Mouse (Mus musculus): ENCODE results near the gene Ak7. TPM values are rescaled to one million over a fixed set of nuclear protein-coding genes. Genes with fewer than 3 reads are reported as not detected.

Gene Ak7
- polyA plus RNA-seq, 1 experiment from 2014 or later, result 2.5 TPM

GRCm38 (mm10) chr12:105733370-105734159 is 27.8 kb downstream of the Ak7 start:
- Histone ChIP-seq H3K9ac (no peak overlapping the region), H3K4me2 (replicated peaks) (no peak overlapping the region), H3K4me1 (0 out of 2 replicates have a peak, but pooled peaks cover 2% of the 10 kb centered on the region), H3K27ac (no peak overlapping the region), H3K4me3 (no peak overlapping the region), H3K9me3 (replicated peaks) (no peaks in the 10 kb centered on the region), H3K27me3 (no peaks in the 10 kb centered on the region), H3K36me3 (no peaks in the 10 kb centered on the region)
- no peak for ATAC-seq (ENCODE audit: low FRiP score)
- WGBS, result 73% methylated on average over 9 of the region's 9 CpGs

GRCm38 (mm10) chr12:105735226-105735888 is 29.6 kb downstream of the Ak7 start:
- Histone ChIP-seq H3K27ac (no peak overlapping the region), H3K4me2 (replicated peaks) (no peak overlapping the region), H3K4me1 (0 out of 2 replicates have a peak, but pooled peaks cover 2% of the 10 kb centered on the region), H3K36me3 (no peaks in the 10 kb centered on the region), H3K4me3 (no peak overlapping the region), H3K9ac (no peak overlapping the region), H3K27me3 (no peaks in the 10 kb centered on the region), H3K9me3 (replicated peaks) (no peaks in the 10 kb centered on the region)
- 74% methylated on average over 7 of the region's 7 CpGs for WGBS
- ATAC-seq (ENCODE audit: low FRiP score), result no peak

DNA sequence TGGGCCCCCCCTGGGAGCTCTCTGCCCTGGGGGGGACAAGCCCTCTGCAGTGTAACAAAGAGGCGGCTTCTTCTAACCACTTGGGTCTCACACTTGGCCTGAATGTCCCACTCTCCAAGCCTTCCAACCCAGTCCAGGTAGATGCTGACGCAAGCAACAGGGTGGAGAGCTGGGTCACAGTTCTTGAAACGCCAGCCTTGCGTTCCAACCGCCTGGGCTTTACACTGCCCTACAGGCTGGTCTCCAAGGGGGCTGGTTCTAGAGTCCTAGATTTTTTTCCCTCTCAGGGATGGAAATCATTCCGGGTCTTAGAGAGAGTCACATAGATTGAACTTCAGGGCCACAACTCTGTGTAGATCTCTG is 30.1 kb downstream of the Ak7 start:
- H3K4me2 ChIP-seq (replicated peaks), result no peak overlapping the region
- WGBS, result 90% methylated on average over 6 of the region's 6 CpGs
- H3K9me3 ChIP-seq (replicated peaks), result no peaks in the 10 kb centered on the region
- no peak overlapping the region for H3K4me3 ChIP-seq
- no peak for ATAC-seq (ENCODE audit: low FRiP score)
- no peaks in the 10 kb centered on the region for H3K27me3 ChIP-seq
- no peak overlapping the region for H3K27ac ChIP-seq
- H3K36me3 ChIP-seq, result no peaks in the 10 kb centered on the region
- no peak overlapping the region for H3K9ac ChIP-seq
- H3K4me1 ChIP-seq, result 0 out of 2 replicates have a peak, but pooled peaks cover 2% of the 10 kb centered on the region

- H3K27me3 ChIP-seq, result no peaks in the 10 kb centered on the region
- ATAC-seq (ENCODE audit: low FRiP score), result no peak
- no peak overlapping the region for H3K4me3 ChIP-seq
- no peaks in the 10 kb centered on the region for H3K36me3 ChIP-seq
- H3K4me1 ChIP-seq, result 0 out of 2 replicates have a peak, but pooled peaks cover 2% of the 10 kb centered on the region
- H3K9ac ChIP-seq, result no peak overlapping the region
- no peak overlapping the region for H3K4me2 ChIP-seq (replicated peaks)
- no peak overlapping the region for H3K27ac ChIP-seq
- 74% methylated on average over 15 of the region's 15 CpGs for WGBS
- no peaks in the 10 kb centered on the region for H3K9me3 ChIP-seq (replicated peaks)
These were observed 32.7 kb downstream of the Ak7 start for GRCm38 (mm10) chr12:105738316-105739096.

DNA sequence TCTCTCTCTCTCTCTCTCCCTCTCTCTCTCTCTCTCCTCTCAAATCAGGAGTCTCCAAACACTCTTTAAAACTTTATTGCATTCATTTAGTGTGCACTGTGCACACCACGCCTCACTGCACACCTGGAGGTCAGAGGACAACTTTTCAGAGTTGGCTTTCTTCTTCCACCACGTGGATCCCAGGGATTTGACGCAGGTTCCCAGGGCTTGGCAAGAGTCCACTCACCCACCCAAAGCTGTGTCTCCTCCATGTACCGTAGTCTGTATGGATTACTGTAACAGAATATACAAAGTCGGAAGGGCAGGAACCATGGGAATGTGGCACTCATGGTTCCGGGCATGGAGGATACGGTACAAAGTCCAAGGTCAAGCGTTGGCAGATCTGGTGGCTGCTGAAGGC is 33.9 kb downstream of the Ak7 start:
- no peaks in the 10 kb centered on the region for H3K27me3 ChIP-seq
- ATAC-seq (ENCODE audit: low FRiP score), result no peak
- no peak overlapping the region for H3K27ac ChIP-seq
- WGBS, result 90% methylated on average over 8 of the region's 8 CpGs
- no peaks in the 10 kb centered on the region for H3K36me3 ChIP-seq
- no peaks in the 10 kb centered on the region for H3K9me3 ChIP-seq (replicated peaks)
- H3K4me3 ChIP-seq, result no peak overlapping the region
- H3K4me1 ChIP-seq, result 0 out of 2 replicates have a peak, but pooled peaks cover 2% of the 10 kb centered on the region
- no peak overlapping the region for H3K4me2 ChIP-seq (replicated peaks)
- no peak overlapping the region for H3K9ac ChIP-seq

- Histone ChIP-seq H3K4me2 (replicated peaks) (no peak overlapping the region), H3K9me3 (replicated peaks) (no peaks in the 10 kb centered on the region), H3K4me3 (no peak overlapping the region), H3K27ac (no peak overlapping the region), H3K9ac (no peak overlapping the region), H3K27me3 (no peaks in the 10 kb centered on the region), H3K36me3 (no peaks in the 10 kb centered on the region), H3K4me1 (no peaks in the 10 kb centered on the region)
- ATAC-seq (ENCODE audit: low FRiP score), result no peak
- 86% methylated on average over 5 of the region's 5 CpGs for WGBS
These were observed 42.3 kb downstream of the Ak7 start for GRCm38 (mm10) chr12:105748114-105748513.

DNA sequence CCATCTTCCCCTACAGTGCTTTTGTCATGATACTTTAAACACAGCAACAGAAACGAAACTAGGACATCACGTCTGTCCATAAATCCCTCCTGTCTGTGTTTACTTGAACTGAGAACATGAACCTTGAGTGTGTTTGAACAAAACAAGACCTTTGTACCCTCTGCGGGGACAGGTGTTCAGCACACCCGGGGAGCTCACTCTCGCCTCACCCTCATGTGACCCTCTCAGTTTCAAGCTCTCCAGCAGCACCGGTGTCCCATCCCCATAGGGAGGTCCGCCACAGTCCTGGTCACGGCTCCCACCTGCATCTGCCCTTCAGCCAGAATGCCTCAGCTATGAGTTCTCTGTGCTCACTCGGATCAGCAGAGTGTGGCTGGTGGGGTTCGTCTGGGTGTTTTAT is 48.0 kb downstream of the Ak7 start:
- no peak overlapping the region for H3K27ac ChIP-seq
- H3K36me3 ChIP-seq, result no peaks in the 10 kb centered on the region
- no peak overlapping the region for H3K4me2 ChIP-seq (replicated peaks)
- no peaks in the 10 kb centered on the region for H3K9me3 ChIP-seq (replicated peaks)
- WGBS, result 93% methylated on average over 10 of the region's 10 CpGs
- H3K27me3 ChIP-seq, result no peaks in the 10 kb centered on the region
- no peak overlapping the region for H3K9ac ChIP-seq
- H3K4me3 ChIP-seq, result no peak overlapping the region
- no peak for ATAC-seq (ENCODE audit: low FRiP score)
- H3K4me1 ChIP-seq, result no peaks in the 10 kb centered on the region

DNA sequence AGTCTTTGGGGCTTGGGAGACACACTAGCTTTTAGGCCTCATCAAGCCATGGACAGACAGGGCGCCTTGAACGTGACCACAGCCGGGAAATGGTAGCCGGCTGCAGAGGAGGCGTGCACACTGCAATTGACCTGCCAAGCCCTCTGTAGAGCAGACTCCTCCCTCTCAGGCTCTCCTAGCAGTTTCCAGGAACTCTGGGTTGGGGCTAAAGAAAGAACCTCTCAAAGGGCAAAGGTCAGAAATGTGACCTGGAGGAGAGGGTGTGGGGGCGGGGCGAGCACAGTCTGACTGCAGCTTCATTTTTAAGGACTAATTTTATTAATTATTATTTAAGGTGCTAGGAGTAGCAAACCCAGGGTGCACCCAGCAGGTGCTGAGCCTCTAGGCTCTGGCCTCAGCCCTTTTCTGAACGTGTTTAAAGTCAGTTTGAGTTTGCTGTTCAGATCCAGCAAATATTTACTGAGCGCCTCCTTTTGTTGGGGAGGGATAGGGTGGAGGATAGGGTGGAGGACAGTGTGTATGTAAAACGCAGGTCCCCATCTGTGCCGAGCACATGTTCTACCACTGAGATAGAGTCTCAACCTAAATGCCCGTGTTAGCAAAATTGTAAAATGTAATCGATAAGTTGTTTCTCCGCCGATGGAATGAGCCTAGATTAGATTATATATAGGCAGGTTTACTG is 52.2 kb downstream of the Ak7 start:
- 36% methylated on average over 15 of the region's 15 CpGs for WGBS
- H3K27ac ChIP-seq, result no peak overlapping the region

GRCm38 (mm10) chr12:105758911-105759310 is 53.1 kb downstream of the Ak7 start:
- Histone ChIP-seq H3K9me3 (replicated peaks) (no peaks in the 10 kb centered on the region), H3K4me3 (no peak overlapping the region), H3K4me1 (no peaks in the 10 kb centered on the region), H3K36me3 (no peaks in the 10 kb centered on the region), H3K27ac (no peak overlapping the region), H3K4me2 (replicated peaks) (no peak overlapping the region), H3K9ac (no peak overlapping the region), H3K27me3 (no peaks in the 10 kb centered on the region)
- WGBS, result 94% methylated on average over 2 of the region's 2 CpGs
- ATAC-seq (ENCODE audit: low FRiP score), result no peak

More for the DNA sequence above, 52.2 kb downstream of the Ak7 start:
- H3K4me1 ChIP-seq, result no peaks in the 10 kb centered on the region
- no peaks in the 10 kb centered on the region for H3K27me3 ChIP-seq
- H3K4me3 ChIP-seq, result no peak overlapping the region
- H3K36me3 ChIP-seq, result no peaks in the 10 kb centered on the region
- no peak overlapping the region for H3K9ac ChIP-seq
- no peak for ATAC-seq (ENCODE audit: low FRiP score)
- no peak overlapping the region for H3K4me2 ChIP-seq (replicated peaks)
- H3K9me3 ChIP-seq (replicated peaks), result no peaks in the 10 kb centered on the region

- no peak overlapping the region for H3K27ac ChIP-seq
These were observed 54.2 kb downstream of the Ak7 start for GRCm38 (mm10) chr12:105759849-105760478.

DNA sequence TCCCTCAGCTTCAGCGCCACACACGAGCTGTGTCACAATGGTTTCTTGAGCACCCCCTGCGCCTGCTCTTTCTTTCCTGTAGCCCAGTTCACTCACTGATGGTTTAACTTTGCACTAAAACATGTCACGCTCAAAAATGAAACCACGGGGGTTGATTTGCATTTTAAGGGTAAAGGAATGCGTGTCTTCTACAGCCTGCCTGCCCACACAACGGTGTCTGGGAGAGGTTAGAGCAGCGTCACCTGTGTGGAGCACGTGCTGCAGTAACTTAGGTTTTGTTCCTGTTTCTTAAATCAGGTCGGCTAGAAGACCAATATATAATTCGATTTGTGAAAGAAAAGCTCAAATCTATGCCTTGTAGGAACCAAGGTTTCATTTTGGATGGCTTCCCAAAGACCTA is 55.4 kb downstream of the Ak7 start:
- Histone ChIP-seq H3K4me1 (no peaks in the 10 kb centered on the region), H3K27ac (no peak overlapping the region), H3K9me3 (replicated peaks) (no peaks in the 10 kb centered on the region), H3K4me2 (replicated peaks) (no peak overlapping the region), H3K27me3 (no peaks in the 10 kb centered on the region), H3K36me3 (no peaks in the 10 kb centered on the region), H3K9ac (no peak overlapping the region), H3K4me3 (no peak overlapping the region)
- no peak for ATAC-seq (ENCODE audit: low FRiP score)
- 64% methylated on average over 11 of the region's 11 CpGs for WGBS

More at GRCm38 (mm10) chr12:105759849-105760478, 54.2 kb downstream of the Ak7 start:
- WGBS, result 68% methylated on average over 10 of the region's 10 CpGs
- no peak overlapping the region for H3K4me2 ChIP-seq (replicated peaks)
- ATAC-seq (ENCODE audit: low FRiP score), result no peak
- H3K36me3 ChIP-seq, result no peaks in the 10 kb centered on the region
- H3K9ac ChIP-seq, result no peak overlapping the region
- H3K9me3 ChIP-seq (replicated peaks), result no peaks in the 10 kb centered on the region
- H3K27me3 ChIP-seq, result no peaks in the 10 kb centered on the region
- no peaks in the 10 kb centered on the region for H3K4me1 ChIP-seq
- no peak overlapping the region for H3K4me3 ChIP-seq

All from hindbrain, embryonic 12.5 days (tissue).